Mouse (Mus musculus): Measurements from ENCODE around the gene Lurap1. TPM values are rescaled to one million over a fixed set of nuclear protein-coding genes. Genes with fewer than 3 reads are reported as not detected.

Lurap1 gene
- polyA plus RNA-seq (2015; fragmentation: Nextera tagmentation; extraction: Ambion mirVana), result 0.16 and 0.32 TPM in 2 replicates

DNA sequence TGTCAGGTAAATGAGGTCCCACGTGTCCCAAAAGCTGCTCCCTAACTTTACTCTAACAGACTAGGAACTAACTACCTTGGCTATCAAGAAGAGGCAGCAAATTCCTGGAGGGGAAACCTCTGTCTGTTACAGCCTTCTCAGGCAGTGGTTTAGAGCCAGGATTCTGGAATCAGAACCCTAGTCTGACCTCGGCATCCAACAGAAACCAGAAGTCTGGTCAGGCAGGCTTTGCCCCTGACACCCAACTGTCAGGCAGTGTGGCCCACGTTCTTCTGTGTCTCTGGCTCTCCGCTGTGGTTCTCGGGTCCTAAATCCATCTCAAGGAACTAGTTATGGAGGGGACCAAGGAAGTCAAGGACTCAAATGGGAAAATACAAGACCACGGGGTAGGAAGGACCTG, at the start of gene Lurap1:
Gene Lurap1 (minus strand): TSS at position 101 of the 400 bp plus-strand sequence.
- Histone ChIP-seq H3K4me3 (replicated peaks) (peak within 1 kb of the TSS; percentile 73), H3K27ac (replicated peaks) (peak within 1 kb of the TSS; percentile 75), H3K4me1 (replicated peaks) (peaks cover 29% of the 10 kb centered on the region), H3K27me3 (no peaks in the 10 kb centered on the region), H3K36me3 (replicated peaks) (peaks cover 38% of the 10 kb centered on the region), H3K9me3 (replicated peaks) (no peaks in the 10 kb centered on the region), H3K9ac (peak within 1 kb of the TSS; percentile 84), H3K4me2 (peak within 1 kb of the TSS; percentile 95)
- 68% methylated on average over 6 of the region's 6 CpGs for WGBS (ENCODE audit: insufficient replicate concordance)
- ATAC-seq (ENCODE audit: insufficient read depth), result no peak

DNA sequence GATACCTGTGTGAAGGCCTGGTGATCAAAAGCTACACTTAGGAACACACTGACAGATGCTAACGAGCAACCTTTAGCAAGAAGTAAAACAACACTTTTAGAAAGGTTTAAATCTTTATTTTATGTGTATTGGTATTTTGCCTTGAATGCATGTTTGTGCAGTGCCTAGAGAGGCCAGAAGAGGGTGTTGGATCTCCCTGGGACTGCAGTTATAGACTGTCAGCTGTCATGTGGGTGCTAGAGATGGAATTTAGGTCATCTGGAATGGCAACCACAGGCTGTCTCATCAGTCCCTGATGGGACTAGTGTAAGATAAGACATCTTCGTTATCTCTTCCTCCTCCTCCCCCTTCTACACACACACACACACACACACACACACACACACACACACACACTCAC, 47.3 kb upstream of the Lurap1 start:
- Histone ChIP-seq H3K36me3 (replicated peaks) (no peaks in the 10 kb centered on the region), H3K27ac (replicated peaks) (no peak overlapping the region), H3K27me3 (no peaks in the 10 kb centered on the region), H3K4me2 (no peak overlapping the region), H3K9ac (no peak overlapping the region), H3K4me3 (replicated peaks) (no peak overlapping the region), H3K9me3 (replicated peaks) (no peaks in the 10 kb centered on the region), H3K4me1 (replicated peaks) (peaks cover 18% of the 10 kb centered on the region)
- 52% methylated on average over 2 of the region's 2 CpGs for WGBS (ENCODE audit: insufficient replicate concordance)
- no peak for ATAC-seq (ENCODE audit: insufficient read depth)

DNA sequence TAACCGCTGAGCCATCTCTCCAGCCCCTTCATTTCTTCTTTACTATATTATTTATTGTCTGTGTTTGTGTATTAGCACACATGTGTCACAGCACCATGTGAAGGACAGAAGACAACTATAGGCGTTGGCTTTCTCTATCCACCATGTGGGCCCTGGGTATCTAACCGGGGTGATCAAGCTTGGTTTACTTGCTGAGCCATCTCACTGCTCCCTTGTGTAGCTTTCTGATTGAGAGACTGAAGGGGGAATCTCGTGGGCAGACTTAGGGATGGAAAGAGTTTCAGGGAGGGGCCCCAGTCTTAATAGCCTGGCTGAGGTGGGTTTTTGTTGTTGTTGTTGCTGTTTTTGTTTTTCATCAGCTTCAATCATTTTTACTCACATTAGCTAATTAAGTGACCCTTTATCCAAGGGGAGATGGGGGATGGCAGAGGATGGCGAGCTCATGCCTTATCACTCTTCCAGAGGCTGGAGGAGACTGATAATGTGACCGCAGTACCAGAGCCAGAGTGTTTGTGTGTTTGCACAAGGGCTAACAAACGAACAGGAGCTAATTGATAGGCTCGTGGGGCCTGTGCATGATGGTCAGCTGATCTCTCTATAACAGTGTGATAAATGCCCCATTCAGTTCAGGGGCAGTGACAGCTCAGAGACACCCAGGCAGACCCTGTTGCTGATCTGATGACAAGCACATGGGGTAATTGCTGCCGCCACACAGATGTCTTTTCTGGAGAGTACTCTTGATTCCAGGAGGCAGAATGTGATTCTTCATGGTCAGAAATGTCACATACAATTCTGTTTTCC, 42.6 kb upstream of the Lurap1 start:
- H3K36me3 ChIP-seq (replicated peaks), result no peaks in the 10 kb centered on the region

DNA sequence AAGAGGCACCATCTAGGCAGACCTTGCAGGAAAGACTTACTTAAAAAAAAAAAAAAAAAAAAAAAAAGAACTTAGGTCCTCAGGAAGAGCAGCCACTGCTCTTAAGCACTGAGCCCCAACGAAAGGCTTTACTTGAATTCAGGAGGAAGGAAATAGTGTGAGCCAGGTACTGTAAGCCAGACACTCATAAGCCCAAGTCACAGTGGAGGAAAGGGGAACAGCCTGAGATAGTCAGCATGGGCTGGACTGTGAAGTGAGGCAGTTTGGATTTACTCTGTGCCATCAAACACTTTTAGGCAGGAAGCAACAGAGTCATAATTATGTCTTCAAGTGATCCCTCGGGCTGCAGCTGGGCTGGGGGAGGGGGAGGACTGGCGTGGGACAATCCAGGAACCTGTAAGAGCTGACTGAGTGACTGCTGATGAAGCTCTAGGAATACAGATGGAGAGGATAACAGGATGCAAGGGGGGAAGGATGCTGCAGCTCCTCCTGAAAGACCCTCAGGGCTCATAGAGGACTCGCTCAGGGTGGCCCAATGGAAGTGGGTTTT, 41.2 kb upstream of the Lurap1 start:
- H3K36me3 ChIP-seq (replicated peaks), result no peaks in the 10 kb centered on the region
- no peak overlapping the region for H3K4me3 ChIP-seq (replicated peaks)
- no peaks in the 10 kb centered on the region for H3K9me3 ChIP-seq (replicated peaks)
- H3K9ac ChIP-seq, result no peak overlapping the region
- no peak overlapping the region for H3K4me2 ChIP-seq
- H3K4me1 ChIP-seq (replicated peaks), result peaks cover 28% of the 10 kb centered on the region
- 36% methylated on average over 4 of the region's 4 CpGs for WGBS (ENCODE audit: insufficient replicate concordance)
- 0 out of 2 replicates have a peak overlapping the region, but pooled peaks have one; percentile 75 for H3K27ac ChIP-seq (replicated peaks)
- no peak for ATAC-seq (ENCODE audit: insufficient read depth)
- H3K27me3 ChIP-seq, result no peaks in the 10 kb centered on the region

More for the DNA sequence above, 42.6 kb upstream of the Lurap1 start:
- Histone ChIP-seq H3K27me3 (no peaks in the 10 kb centered on the region), H3K9me3 (replicated peaks) (no peaks in the 10 kb centered on the region), H3K4me1 (replicated peaks) (peaks cover 28% of the 10 kb centered on the region), H3K4me2 (peak overlapping the region; percentile 19), H3K9ac (peak overlapping the region; percentile 22; the same call in 1 of the 2 replicates), H3K27ac (replicated peaks) (peak overlapping the region; percentile 75), H3K4me3 (replicated peaks) (no peak overlapping the region)
- peak; percentile 98 for ATAC-seq (ENCODE audit: insufficient read depth)
- 24% methylated on average over 9 of the region's 9 CpGs for WGBS (ENCODE audit: insufficient replicate concordance)

GRCm38 (mm10) chr4:116185083-116185482, 33.9 kb upstream of the Lurap1 start:
- 55% methylated on average over 4 of the region's 4 CpGs for WGBS (ENCODE audit: insufficient replicate concordance)
- Histone ChIP-seq H3K4me3 (replicated peaks) (no peak overlapping the region), H3K36me3 (replicated peaks) (no peaks in the 10 kb centered on the region), H3K27ac (replicated peaks) (no peak overlapping the region), H3K4me1 (replicated peaks) (no peaks in the 10 kb centered on the region), H3K4me2 (no peak overlapping the region), H3K27me3 (peaks cover 48% of the 10 kb centered on the region), H3K9me3 (replicated peaks) (no peaks in the 10 kb centered on the region), H3K9ac (no peak overlapping the region)
- ATAC-seq (ENCODE audit: insufficient read depth), result no peak

- H3K9ac ChIP-seq, result no peak overlapping the region
Observed at GRCm38 (mm10) chr4:116182745-116183144, 31.6 kb upstream of the Lurap1 start.

GRCm38 (mm10) chr4:116182079-116182478, 30.9 kb upstream of the Lurap1 start:
- peaks cover 73% of the 10 kb centered on the region for H3K27me3 ChIP-seq
- 51% methylated on average over 3 of the region's 3 CpGs for WGBS (ENCODE audit: insufficient replicate concordance)
- no peak overlapping the region for H3K4me2 ChIP-seq

More at GRCm38 (mm10) chr4:116182745-116183144, 31.6 kb upstream of the Lurap1 start:
- H3K4me2 ChIP-seq, result no peak overlapping the region
- no peaks in the 10 kb centered on the region for H3K4me1 ChIP-seq (replicated peaks)
- H3K4me3 ChIP-seq (replicated peaks), result no peak overlapping the region
- peaks cover 67% of the 10 kb centered on the region for H3K27me3 ChIP-seq
- no peak overlapping the region for H3K27ac ChIP-seq (replicated peaks)
- 21% methylated on average over 12 of the region's 12 CpGs for WGBS (ENCODE audit: insufficient replicate concordance)
- ATAC-seq (ENCODE audit: insufficient read depth), result no peak
- no peaks in the 10 kb centered on the region for H3K9me3 ChIP-seq (replicated peaks)
- H3K36me3 ChIP-seq (replicated peaks), result no peaks in the 10 kb centered on the region

GRCm38 (mm10) chr4:116177140-116177539, 26.0 kb upstream of the Lurap1 start:
- Histone ChIP-seq H3K4me2 (peak overlapping the region; percentile 51), H3K9me3 (replicated peaks) (no peaks in the 10 kb centered on the region), H3K9ac (no peak overlapping the region), H3K36me3 (replicated peaks) (no peaks in the 10 kb centered on the region), H3K27me3 (peaks cover 50% of the 10 kb centered on the region), H3K4me1 (replicated peaks) (peaks cover 35% of the 10 kb centered on the region), H3K27ac (replicated peaks) (no peak overlapping the region), H3K4me3 (replicated peaks) (no peak overlapping the region)
- 0 out of 2 replicates have a peak, but pooled peaks have one; percentile 27 for ATAC-seq (ENCODE audit: insufficient read depth)
- WGBS (ENCODE audit: insufficient replicate concordance), result 22% methylated on average over 5 of the region's 5 CpGs

More at GRCm38 (mm10) chr4:116182079-116182478, 30.9 kb upstream of the Lurap1 start:
- Histone ChIP-seq H3K27ac (replicated peaks) (no peak overlapping the region), H3K4me3 (replicated peaks) (no peak overlapping the region), H3K9me3 (replicated peaks) (no peaks in the 10 kb centered on the region), H3K36me3 (replicated peaks) (no peaks in the 10 kb centered on the region), H3K9ac (no peak overlapping the region), H3K4me1 (replicated peaks) (peaks cover 4% of the 10 kb centered on the region; the same call in 1 of the 2 replicates)
- no peak for ATAC-seq (ENCODE audit: insufficient read depth)

GRCm38 (mm10) chr4:116176543-116176988, 25.4 kb upstream of the Lurap1 start:
- Histone ChIP-seq H3K36me3 (replicated peaks) (no peaks in the 10 kb centered on the region), H3K4me3 (replicated peaks) (0 out of 2 replicates have a peak overlapping the region, but pooled peaks have one; percentile 1), H3K9ac (no peak overlapping the region), H3K9me3 (replicated peaks) (no peaks in the 10 kb centered on the region), H3K4me2 (peak overlapping the region; percentile 51), H3K27ac (replicated peaks) (no peak overlapping the region), H3K27me3 (peaks cover 44% of the 10 kb centered on the region), H3K4me1 (replicated peaks) (peaks cover 35% of the 10 kb centered on the region)
- WGBS (ENCODE audit: insufficient replicate concordance), result 5% methylated on average over 10 of the region's 10 CpGs
- ATAC-seq (ENCODE audit: insufficient read depth), result no peak

DNA sequence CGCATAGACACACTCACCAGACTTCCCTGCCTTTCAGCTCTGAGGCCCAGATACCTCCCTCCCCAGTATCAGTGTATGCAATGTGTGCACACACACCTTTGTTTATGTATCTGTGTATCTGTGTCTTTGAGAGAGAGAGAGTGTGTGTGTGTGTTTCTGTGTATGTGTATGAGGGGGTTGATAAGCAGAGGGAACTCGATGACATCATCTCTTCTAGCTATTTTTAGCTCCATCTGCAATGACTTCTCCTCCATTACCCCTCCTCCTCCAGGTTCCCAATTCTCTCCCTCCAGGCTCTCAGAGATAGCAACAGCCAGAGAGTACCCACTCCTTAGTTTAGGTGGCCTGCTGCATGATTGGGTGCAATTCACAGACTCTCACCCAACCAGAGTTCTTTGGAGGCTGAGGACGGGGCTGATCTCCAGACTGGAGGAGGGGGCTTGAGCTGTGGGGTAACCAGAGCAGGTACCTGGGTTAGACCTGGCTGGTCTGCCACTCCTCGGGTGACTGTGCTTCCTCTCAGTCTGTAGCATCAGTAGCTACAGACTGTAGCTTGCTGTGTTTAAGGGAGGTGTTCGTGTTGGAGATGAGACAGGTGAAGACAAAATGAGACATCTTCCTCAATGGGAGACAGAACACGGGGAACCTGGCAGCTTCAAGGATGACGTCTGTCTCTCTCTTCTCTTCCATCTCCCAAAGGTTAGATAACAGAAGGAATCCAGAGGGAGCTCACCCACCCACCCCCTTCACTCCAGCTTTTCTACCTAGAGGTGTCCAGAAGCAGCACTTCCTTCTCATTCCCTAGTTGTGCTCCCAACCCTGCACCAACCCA, 24.8 kb upstream of the Lurap1 start:
- Histone ChIP-seq H3K9me3 (replicated peaks) (no peaks in the 10 kb centered on the region), H3K4me2 (peak overlapping the region; percentile 51), H3K9ac (no peak overlapping the region), H3K4me3 (replicated peaks) (no peak overlapping the region), H3K27me3 (peaks cover 39% of the 10 kb centered on the region), H3K27ac (replicated peaks) (no peak overlapping the region), H3K36me3 (replicated peaks) (no peaks in the 10 kb centered on the region), H3K4me1 (replicated peaks) (peaks cover 35% of the 10 kb centered on the region)
- 25% methylated on average over 7 of the region's 7 CpGs for WGBS (ENCODE audit: insufficient replicate concordance)
- ATAC-seq (ENCODE audit: insufficient read depth), result peak; percentile 83

DNA sequence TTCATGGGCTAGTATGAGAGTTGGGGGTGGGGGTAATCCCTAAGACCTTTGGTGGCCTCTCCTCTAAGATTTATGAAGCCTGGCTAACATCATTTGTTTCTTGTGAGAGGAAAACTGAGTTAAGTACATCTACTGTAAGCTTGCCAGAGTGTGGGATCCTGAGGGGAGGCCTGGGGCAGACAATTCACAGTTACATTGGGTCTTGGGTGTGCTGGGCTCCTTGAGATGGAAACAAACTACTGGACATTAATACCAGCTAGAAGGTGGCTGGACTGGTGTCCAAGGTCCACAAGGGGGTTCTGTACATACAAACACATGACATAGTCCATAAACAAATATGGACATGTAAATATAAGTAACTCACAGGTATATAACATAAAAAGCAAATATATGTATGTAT, 24.0 kb upstream of the Lurap1 start:
- ATAC-seq (ENCODE audit: insufficient read depth), result no peak
- no peak overlapping the region for H3K4me2 ChIP-seq
- H3K9ac ChIP-seq, result no peak overlapping the region

More for the DNA sequence above, 24.0 kb upstream of the Lurap1 start:
- Histone ChIP-seq H3K27me3 (peaks cover 33% of the 10 kb centered on the region), H3K36me3 (replicated peaks) (no peaks in the 10 kb centered on the region), H3K27ac (replicated peaks) (no peak overlapping the region), H3K4me1 (replicated peaks) (peaks cover 35% of the 10 kb centered on the region), H3K4me3 (replicated peaks) (no peak overlapping the region), H3K9me3 (replicated peaks) (no peaks in the 10 kb centered on the region)
